Mouse (Mus musculus): ENCODE data around the gene Ccdc40. TPM values are rescaled to one million over a fixed set of nuclear protein-coding genes. Genes with fewer than 3 reads are reported as not detected.

Gene Ccdc40
- 0.25 and 0.75 TPM in 2 replicates for polyA plus RNA-seq (2012; ENCODE audit: low replicate concordance)

DNA sequence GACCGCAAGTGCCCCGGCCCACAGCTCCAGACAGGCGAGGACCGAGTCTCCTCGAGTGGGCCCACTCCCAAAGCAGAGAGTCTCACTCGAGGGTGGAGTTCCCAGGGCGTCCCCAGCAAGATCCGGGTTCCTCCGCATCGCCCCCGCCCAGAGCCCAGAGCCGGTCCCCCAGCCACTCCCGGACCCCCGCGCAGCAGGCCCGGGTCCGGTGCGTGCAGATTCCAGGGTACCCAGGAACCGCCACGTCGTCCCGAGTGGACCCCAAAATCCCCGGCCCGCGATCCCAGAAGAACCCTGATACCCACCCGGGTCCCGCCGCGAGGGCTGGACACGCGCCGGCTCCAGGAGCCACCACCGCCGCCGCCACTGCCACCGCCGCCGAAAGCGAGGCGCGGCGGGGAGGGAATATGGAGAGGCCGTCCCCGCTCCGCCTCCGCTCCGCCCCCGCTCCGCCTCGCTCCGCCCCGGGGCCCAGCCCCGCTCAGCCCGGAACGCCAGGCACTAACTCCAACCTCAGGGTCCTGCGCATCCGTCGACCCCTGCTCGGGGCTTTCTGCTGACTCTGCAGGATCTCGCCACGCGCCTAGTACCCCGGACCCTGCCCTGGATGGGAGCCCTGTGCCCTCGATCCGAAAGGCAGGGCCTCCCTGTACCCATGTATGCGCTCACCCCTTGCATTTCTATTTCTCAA lies at the start of gene Ccdc40, which contains the start of gene Tbc1d16:
Gene Ccdc40 (plus strand): TSS at position 482 of the 691 bp plus-strand sequence.
Gene Tbc1d16 (minus strand): TSS at position 409 of the 691 bp plus-strand sequence.

DNA sequence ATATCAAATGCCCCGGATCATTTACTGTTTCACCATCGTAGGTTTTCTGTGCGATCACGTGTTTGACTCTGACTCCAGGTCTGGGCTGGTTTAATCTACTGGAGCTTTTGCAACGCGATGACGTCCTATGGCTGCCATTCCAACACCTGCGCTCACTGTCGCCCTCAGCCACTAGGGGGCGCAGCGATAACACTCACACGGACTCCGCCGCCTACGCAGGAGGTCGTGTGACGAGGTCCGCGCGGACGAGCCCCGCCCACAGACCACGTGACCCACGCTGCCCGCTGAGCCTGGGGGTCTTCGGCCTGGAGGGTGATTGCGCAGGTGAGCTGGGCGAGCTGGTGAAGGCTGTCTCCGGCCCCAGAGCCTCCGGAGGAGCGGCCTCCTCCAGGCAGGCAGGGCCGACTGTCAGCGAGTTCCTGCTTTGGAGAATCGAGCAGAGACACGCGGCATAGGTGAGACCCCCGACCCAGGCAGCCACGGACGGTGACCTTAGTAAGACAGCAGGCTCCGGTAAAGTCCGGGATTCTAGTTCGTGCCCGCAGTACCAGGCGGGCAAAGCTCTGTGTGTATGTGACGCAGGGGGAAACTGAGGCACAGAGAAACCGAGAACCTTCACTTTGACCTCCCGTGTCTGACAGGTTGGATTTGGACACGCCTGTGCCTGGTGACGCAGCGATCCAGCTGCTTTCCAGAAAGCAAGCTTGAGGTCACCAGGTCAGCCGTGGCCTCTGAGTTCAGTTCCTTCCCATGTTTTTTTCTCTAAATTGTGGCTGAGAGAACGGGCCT lies 39.6 kb downstream of the Ccdc40 start, which contains the start of gene Gaa:
Gene Gaa (plus strand): TSS at position 120 of the 789 bp plus-strand sequence.

DNA sequence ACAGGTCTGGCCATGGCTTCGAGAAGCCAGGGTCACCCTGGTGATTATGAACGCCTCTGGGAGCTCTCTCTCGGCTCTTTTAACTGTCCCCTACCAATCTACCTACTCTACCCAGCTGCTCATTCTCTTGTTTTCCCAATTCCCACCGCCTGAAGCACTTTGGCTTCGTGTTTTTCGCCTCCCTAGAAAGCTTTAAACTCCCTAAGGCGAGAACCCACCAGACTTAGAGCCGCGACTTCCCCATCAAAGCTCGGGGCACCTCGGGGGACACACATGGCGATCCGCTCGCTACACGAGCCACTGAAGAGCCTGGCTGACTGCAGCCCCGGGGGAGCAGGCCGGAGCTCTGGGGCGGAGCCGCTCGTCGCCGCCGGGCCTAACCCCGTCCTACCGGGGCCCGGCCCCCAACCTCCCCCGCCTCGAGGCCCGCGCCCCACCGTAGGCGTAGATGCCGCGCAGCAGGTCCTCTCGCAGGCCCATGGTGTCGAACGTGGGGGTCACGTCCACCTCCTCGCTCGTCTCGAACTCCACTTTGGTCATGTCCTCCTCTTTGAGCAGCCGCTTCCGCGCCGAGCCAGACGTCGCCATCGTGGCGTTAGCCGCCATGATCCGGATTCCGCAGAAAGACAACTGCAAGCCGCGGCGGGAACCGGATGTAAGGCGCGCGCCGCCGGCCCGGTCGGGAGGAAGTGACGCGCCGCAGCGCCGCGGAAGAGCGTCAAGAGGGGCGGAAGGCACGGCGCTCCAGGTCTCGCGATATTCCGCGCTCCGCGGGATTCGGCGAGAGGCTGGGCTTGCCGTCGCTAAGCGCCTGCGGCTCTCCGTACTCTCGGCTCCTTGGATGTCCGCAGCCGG lies 71.2 kb downstream of the Ccdc40 start, which contains the start of gene Eif4a3:
Gene Eif4a3 (minus strand): TSS at position 699 of the 855 bp plus-strand sequence.

GRCm38 (mm10) chr11:119307658-119307867 lies 79.2 kb downstream of the Ccdc40 start, which contains the start of gene Card14:
Gene Card14 (plus strand): TSS chr11:119307768.

Other genes with a start within 250 kb of the Ccdc40 start
- gene Enpp7, start 240.4 kb upstream of the Ccdc40 start, polyA plus RNA-seq (2012; ENCODE audit: low replicate concordance) = not detected in 2 replicates
- gene Cbx2, start 205.6 kb upstream of the Ccdc40 start, polyA plus RNA-seq (2012; ENCODE audit: low replicate concordance) = 3.0 and 4.6 TPM in 2 replicates
- gene Cbx8, start 187.6 kb upstream of the Ccdc40 start, polyA plus RNA-seq (2012; ENCODE audit: low replicate concordance) = 16.7 and 47.2 TPM in 2 replicates
- 108 and 258 TPM in 2 replicates for gene Cbx4, start 142.4 kb upstream of the Ccdc40 start, polyA plus RNA-seq (2012; ENCODE audit: low replicate concordance)
- gene Tbc1d16, start 73 bp upstream of the Ccdc40 start, polyA plus RNA-seq (2012; ENCODE audit: low replicate concordance) = 3.5 and 5.2 TPM in 2 replicates
- gene Gaa, start 39.3 kb downstream of the Ccdc40 start, polyA plus RNA-seq (2012; ENCODE audit: low replicate concordance) = 50.9 and 72.0 TPM in 2 replicates
- 70.5 and 113 TPM in 2 replicates for gene Eif4a3, start 71.5 kb downstream of the Ccdc40 start, polyA plus RNA-seq (2012; ENCODE audit: low replicate concordance)
- not detected in 2 replicates for gene Card14, start 79.2 kb downstream of the Ccdc40 start, polyA plus RNA-seq (2012; ENCODE audit: low replicate concordance)
- gene Sgsh, start 127.0 kb downstream of the Ccdc40 start, polyA plus RNA-seq (2012; ENCODE audit: low replicate concordance) = 33.4 and 87.9 TPM in 2 replicates
- 5.0 and 9.2 TPM in 2 replicates for gene Slc26a11, start 127.0 kb downstream of the Ccdc40 start, polyA plus RNA-seq (2012; ENCODE audit: low replicate concordance)
- 8.8 and 10.0 TPM in 2 replicates for gene Rnf213, start 164.5 kb downstream of the Ccdc40 start, polyA plus RNA-seq (2012; ENCODE audit: low replicate concordance)

Data from hematopoietic multipotent progenitor cell, adult 10-12 weeks (in vitro differentiated cells).